Mouse (Mus musculus): Measurements from ENCODE around the gene Nck1.

DNA sequence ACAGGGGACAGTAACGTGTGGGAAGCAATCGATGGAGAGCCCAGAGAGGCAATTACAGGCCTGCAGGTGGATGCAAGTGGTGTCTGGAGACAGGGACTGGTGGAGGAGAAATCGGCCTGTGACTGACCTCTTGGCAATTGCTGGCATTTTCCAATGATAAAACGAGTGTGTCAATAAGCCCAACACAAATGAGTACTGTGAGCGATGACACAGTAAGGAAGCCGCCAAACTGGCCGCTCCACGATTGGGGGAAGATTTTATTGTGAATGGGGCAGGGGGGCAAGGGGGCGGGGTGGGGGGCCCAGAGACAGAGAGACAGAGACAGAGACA lies 91.3 kb downstream of the Nck1 start:
- TF ChIP-seq POLR2A (IDR thresholded peaks at IDR 0.05; ENCODE audit: insufficient read length, low read depth) (no peak), USF1 (IDR thresholded peaks at IDR 0.05; ENCODE audit: low read depth) (no peak), CEBPB (IDR thresholded peaks at IDR 0.05; ENCODE audit: insufficient read depth, poor library complexity, severe bottlenecking) (no peak), TCF12 (IDR thresholded peaks at IDR 0.05; ENCODE audit: insufficient read depth, poor library complexity, severe bottlenecking) (no peak), POLR2AphosphoS2 (IDR thresholded peaks at IDR 0.05; ENCODE audit: insufficient read length, low read depth) (no peak)
